Mouse (Mus musculus): Measurements from ENCODE around the gene Kdm4c.

DNA sequence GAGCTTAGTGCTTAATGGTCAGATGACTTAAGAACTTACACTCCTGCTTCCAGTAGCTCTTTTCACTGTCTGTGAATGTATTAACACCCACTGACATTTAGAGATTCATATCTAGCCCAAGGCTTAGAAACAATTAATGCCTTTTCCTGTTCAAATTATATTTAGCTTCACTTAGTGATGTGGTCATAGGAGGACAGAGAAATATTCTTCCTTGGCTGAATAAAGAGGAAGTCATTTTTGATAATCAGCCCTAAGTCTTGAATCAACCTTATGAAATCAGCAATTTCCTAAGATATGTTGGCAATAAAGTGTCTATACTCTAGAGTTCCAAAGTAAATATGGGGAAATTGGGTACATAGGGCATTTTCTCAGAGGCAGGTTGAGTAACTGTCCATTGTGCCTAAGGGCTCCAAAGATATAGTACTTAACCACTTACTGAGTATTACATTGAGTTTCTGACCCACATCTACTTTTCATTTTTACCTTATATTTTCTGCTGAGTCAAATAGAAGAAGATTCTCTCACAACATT, 41.0 kb upstream of the Kdm4c start:
- no peak for TF ChIP-seq POLR2A (IDR thresholded peaks at IDR 0.05; ENCODE audit: low read depth, low read length)
- no peak for TF ChIP-seq CTCF (IDR thresholded peaks at IDR 0.05; ENCODE audit: extremely low read depth, insufficient read depth, insufficient read length, insufficient replicate concordance)

Data from spleen, adult 2 months (tissue).